Mouse (Mus musculus): ENCODE data around the gene Mgat5.

Gene Mgat5

DNA sequence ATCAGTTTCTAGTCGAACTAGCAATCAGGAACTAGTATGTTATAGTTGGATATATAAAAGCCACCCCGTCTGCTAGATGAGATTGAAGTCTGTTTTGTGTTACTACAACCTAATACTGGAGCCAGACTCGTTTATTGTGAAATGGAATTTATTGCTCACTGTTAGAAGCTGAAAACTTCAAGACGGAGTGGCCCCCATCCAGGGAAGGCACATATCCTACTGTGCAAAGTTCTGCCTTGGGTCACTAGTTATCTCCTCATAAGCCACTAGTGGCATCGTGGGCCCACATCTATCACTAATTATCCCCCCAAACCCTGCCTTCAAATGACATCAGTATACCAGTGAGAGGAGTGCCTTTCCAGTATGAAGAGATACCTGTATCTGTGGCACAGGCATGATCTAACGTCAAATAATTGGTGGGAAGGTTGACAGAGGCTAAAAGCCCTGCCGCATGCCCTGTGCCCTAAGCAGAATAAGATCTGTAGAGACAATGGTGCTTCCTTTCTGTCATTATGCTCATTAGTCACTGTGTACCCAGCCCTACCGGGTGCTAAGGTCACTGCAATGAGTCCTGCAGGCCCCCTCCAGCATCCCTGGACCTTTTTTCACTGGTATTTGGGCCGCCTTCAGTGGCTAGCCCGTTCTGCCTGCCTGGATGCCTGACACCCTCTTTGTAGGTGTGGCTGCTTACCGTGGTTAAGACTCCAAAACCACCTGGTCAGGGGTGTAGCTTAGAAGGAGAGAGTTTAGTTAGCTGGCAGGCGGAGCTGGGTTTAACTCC lies 191.9 kb downstream of the Mgat5 start:
- DNase-seq = no peak

DNA sequence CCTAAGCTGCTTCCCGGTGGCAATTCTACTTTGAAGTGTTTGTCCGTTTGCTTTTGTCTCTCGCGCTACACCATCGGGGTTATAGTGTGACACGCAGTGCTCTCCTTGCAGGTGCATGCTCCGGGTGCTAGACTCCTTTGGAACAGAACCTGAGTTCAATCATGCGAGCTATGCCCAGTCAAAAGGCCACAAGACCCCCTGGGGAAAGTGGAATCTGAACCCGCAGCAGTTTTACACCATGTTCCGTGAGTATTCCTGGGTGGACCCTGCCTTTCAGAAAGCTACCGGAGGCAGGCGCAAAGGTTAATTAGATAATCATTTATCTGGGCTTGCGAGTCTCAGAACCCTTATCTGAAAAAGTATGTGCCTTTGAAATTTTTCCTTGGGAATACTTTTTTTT lies 192.6 kb downstream of the Mgat5 start:
- no peak for DNase-seq

DNA sequence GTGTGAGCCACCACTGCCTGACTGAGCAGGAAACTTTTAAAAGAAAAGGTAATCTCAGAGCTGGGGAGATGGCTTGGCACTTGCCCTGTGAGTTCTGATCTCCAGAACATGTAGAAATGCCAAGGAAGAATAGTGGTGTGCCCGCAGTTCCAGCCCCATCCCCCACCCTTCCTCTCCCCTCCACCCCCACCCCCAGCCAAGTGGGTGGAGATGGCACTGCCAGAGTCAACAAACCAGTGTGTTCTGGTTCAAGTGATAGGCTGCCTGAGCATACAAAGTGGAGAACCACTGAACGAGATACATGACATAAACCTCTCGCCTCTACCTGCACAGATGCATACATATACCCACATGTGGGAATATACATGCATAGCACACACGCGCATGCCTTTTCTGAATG lies 193.4 kb downstream of the Mgat5 start:
- DNase-seq = peak; percentile 20

DNA sequence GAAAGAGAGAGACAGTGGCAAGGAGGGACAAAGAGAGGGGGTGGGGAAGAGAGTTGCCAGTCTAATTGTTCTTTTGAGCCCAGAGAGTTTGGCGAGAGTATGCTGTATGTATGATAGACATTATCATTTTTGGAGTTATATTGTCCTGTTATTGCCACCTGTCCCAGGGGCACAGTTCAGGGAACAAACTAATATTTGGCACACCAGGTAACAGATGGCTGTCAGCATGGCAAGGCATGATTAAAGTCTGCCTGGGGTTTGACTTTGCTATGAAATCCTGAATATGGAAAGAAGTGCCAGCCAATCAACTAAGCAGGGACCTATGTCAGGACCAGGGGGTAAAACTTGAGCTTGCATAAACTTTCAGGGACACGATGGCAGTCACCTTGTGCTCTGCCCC lies 195.4 kb downstream of the Mgat5 start:
- DNase-seq = no peak

DNA sequence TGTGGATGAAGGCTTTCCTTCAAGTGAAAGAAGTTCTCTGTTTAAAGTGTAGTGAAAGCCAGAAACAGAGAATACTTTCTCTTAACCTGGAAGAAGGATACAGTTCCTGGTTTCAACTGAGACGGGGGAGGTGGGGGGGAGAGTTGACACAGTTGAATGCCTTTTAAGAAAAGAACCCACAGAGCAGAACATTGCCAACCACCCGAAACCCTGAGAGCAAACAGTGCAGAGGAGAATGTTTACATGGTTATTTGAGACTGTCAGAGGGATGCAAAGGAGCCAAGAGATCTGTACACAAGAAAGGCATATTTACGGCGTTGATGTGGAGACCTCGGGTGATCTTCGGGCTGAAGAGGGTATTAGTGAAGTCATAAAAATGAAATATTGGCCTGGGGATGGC lies 195.9 kb downstream of the Mgat5 start:
- DNase-seq = peak; percentile 11

DNA sequence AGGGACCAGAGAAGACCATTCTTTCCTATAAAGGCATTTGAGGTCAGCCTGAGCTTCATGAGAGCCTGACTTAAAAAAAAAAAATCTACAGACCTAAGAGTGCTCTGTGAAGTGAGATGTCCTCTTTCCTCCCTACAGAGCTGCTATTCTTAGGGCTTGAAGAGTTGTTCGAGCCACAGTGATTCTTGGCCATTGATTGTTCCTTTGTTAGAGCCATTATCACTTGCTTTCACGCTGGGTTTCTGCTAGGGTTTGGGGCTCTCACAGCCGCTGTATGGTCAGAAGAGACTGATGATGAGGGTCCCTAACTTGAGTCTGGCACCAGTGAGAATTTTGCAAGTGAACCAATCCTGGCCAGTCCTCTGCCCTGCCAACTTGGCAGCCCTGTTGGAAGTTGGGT lies 199.8 kb downstream of the Mgat5 start:
- no peak for DNase-seq

DNA sequence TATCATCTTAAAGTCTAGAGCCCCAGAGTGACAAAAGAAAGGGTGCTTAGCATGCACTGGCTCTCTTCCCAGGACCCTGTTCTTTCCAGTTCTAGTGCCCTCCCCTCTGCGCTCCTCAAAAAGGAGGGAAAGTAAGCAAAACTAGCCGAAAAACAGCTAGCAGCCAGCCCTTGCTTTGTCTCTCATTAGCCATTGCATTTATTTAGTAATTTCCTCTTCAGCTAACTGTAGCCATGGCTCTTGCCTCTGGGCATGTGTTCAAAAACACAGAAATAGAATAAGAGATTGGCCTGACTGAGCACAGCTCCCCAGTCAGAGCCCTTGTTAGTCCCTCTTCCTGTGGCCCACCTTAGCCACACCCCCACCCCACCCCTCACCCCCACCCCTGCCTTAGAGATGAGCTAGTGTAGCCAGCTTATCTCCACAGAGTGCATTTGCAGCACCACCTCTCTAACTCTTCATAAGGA lies 204.2 kb downstream of the Mgat5 start:
- peak; percentile 37 for DNase-seq

DNA sequence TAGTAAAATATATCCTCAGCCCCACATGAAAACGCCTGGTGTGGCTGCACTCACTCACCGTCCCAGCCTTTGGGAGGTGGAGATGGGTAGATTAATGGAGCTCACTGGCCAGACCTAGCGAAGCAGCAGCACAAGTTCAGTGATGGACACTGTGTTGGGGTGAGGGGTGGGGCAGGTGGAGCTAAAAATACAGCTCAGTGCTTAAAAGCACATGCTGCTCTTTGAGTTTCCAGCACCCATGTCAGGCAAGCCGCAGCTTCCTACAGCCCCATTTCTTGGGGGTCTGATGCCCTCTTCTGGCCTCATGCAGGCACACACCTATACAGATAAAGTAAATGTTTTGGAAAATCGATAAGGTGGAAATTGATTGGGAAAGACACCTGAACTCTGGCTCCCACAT lies 204.7 kb downstream of the Mgat5 start:
- DNase-seq = peak; percentile 26

DNA sequence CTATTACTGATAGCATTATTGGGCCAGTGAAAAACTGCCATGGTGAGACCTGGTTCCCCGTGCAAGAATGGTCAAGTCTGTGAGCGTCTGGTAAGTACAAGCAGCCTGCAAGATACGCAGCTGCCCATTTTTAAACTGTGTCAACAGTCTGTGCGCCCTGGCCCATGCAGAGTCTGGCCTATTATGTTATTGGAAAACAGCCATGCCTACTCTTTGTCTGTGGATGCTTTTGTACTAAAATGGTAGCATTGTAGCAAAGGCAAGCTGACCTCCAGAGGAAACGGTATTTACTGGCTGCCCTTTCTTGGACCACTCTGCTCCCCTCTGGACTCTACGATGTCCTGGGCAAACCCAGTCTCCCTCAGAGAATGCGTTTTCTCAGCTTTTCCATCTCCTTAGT lies 209.7 kb downstream of the Mgat5 start:
- no peak for DNase-seq

DNA sequence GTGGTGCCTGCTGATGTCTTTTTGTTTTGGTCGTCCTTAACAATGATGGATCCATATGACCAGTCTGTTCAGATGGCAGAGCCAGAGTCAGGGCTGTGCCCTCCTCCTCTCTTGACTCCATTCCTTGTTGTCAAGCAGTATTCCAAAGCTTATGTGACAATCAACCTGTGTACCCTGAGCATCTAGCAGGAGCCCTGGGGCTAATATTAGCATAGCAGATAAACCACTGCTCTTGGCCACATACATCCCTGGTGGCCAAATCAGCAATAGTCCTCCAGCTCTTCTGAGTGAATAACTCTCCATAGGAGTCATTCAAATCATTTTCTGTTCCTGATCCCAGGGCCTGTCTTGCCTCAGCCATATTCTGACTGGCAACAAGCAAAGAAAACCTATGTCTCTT lies 211.1 kb downstream of the Mgat5 start:
- DNase-seq = no peak

DNA sequence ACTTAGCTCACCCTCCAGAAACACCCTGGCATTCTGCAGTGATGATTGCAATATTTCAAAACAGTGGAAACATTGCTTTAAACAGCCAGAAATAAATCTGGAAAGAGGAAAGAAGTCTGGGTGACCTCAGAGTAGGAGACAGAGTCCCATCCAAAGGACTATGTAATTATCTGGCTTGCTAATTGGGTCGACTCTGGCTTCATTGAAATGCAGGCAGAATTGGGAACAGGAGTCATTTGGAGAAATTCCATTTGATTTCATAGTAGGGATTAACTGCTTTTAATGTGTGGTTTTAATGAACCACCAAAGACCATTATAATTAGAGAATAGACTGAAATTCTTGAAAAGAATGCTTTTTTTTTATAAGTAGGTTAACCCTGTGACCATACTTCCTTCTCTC lies 212.2 kb downstream of the Mgat5 start:
- no peak for DNase-seq

DNA sequence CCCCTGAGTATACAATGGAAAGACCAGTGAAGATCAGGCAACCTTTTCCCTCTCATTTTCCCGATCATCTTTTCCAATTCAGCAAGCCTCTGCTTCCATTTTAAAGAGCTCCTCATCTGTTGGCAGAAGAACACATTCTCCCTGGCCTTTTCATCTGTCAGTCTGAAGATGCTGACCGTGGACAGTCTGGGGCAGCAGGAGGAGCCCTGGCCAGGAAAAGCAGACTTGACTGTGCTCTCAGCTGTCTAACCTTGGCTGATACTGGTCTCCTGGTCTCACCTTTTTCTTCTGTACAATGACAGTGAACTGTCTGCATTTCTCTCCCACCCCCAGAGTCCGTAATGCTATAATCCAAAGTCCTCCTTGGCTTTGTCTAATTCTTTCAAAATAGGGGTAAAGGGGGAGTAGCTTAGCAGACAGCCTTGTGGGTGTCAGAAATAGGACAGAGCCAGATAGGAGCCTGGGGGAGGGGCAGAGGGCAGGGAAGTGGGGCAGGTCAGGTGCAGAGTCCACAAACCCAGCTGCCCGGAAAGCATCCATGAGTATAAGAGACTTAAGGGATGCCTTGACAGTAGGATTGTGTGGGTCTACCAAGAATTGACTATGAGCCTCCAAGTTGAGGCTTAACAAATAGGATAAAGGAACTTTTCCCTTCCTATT lies 214.2 kb downstream of the Mgat5 start:
- no peak for DNase-seq

DNA sequence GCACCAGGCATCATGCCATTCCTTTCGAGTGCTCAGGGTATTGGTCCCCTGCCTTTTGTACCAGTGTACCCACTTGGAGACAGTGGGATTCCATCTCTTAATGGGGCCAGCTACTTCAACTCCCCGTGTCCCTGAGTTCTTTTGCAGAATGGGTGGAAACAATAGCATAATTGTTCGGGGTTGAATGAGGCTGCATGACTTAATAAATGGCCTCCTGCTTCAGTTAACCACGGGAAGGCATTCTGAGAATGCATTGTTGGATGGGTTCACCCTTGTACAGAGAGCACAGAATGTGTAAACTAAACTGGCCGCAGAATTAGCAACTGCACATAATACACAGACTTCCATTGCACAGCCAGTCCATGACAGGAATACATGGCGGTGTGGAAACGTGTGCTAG lies 214.8 kb downstream of the Mgat5 start:
- DNase-seq = no peak

DNA sequence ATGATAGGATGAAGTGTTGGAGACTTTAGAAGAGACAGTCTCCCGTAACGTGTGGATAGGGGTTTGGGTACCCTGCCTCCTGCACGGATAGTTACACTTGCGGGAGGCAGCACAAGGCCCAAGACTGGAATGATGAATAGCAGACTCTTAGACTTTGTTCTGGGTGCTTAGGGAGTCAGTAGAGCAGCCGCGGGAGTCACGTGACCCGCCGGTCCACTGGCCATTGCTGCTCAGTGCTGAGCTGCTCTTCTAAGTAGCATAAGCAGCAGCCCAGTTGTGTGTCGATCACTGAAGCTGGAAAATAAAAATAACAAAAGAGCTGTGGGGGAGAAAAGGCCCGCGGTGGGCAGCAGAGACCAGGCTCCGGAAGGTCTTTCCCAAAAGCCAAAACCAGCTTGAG lies 215.6 kb downstream of the Mgat5 start:
- DNase-seq = no peak

DNA sequence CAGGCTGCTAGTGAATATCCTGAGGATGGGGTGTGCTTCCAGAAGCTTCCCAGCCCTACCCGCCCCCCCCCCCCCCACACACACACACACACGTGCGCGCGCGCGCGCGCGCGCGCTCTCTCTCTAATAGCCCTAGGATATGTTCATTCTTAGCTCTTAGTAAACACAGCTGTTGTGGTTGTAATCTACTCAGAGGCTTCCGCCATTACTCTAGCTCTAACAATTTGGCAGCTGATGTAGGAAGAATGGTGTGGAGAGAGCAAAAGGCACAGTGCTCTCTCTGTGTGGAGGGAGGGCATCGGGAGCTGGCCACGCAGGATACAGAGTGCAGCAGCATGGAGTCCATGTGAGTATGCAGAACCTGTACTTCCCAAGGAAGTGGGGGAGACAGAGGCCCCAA lies 216.0 kb downstream of the Mgat5 start:
- DNase-seq = no peak

DNA sequence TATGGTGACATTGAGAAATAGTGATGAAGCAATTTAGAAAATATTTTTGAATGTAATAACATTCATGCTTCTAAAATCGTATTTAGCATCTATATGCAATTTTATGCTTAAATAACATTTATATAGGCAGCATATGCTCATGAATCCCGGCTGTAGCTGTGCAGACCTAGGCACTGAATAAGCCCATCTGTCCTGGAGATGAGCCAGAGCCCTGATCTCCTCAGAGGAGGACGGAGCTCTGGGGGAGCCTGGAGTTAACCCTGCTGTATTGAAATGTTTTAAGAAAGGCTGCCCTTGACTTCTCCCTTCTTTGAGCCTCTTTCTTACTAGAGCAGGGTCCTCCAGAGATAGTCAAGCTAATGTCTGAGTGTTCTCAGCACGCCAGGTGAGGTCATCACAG lies 217.8 kb downstream of the Mgat5 start:
- no peak for DNase-seq

DNA sequence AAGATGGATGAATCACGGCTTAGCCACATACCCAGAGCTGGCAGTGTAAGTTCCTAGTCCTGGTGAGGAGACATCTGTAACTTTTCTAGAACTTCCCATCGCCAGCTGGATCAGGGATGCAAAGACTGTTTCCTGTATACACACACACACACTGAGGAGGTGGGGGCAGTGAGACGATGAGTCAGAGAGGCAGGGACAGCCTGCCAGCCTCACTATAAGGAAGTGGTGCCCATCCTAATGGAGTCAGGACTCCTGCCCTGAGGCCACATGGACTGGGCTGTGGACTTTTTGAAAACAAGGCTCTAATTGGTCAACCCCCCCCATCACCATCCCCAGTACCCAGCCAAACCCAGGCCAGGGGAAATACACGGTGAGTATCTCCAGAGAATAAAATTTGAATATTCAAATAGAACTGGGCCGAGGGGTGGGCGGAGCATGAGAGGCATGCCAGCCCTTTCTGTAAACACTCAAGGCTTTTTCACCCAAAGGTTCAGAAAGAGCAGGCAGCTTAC lies 220.3 kb downstream of the Mgat5 start:
- DNase-seq = peak; percentile 58

DNA sequence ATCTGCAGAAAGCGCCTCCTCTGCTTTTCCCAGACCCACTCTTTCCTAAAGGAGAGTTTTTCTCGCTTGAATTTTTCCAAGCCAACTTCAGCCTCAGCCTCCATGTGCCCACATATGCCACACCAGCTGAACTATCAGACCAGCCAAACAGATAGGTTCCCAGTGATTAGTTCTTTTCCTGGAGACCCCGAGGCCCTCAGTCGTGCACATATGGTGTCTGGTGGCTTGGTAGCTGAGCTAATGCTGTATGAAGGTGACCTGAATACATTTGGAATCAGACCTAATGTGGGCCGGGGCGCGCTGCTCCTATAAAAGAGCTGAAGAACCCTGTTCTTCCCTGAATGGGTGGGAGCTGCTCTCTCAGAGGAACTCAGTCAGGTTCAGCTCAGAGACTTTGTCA lies 225.5 kb downstream of the Mgat5 start:
- DNase-seq = no peak

DNA sequence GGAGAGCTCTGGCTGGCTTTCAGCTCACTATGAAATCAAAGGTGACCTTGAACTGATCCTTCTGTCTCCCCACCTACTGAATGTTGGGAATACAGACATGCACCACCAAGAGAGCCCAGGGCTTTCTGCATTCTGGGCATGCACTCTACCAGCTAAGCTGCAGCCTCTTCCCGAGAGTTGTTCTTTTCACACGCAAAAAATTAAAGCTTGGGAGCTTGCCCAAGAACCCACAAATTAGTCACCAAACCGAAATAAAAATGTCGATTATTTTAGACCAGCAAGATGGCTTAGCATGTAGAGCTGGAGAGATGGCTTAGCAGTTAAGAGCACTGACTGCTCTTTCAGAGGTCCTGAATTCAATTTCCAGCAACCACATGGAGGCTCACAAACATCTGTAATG lies 230.0 kb downstream of the Mgat5 start:
- DNase-seq = no peak

DNA sequence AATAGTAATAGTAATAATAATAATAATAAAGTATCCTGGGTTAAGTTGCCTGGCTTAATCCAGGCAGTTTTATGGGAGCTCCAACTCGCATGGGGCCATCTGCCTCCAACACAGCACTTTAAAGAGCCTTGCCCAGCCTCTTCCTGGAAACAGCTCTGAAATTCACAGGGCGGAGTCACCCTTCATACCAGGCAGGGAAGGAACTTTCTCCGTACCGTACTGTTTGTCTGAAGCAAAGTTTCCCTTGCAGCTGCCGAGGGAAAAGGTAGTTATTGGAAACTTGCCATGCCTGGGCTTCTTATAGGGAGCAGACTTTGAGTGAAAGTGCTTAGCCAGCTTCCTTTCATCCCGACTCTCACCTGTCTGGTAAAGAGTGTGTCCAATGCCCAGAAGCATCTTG lies 232.3 kb downstream of the Mgat5 start:
- DNase-seq = peak; percentile 44

DNA sequence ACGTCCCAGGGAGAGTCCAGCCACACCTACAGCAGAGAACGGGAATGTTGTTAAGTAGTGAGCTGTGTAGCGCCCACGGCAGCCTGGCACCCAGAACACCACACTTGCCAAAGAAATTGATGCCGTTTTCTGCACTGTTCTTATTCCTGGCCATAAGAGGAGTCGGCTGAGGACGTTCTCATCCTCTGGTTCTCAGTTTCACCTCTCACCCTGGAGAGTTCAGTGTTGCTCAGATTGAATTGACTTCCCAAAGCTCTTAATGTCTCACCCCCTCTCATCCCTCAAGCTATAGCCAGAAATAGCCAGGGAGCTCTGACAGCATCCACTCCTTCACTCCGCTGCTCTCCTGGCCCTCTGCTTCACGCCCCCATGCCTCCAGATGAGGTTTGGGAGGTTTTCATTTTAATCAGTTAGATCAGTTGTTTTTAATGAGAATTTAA lies 234.7 kb downstream of the Mgat5 start:
- DNase-seq = no peak

DNA sequence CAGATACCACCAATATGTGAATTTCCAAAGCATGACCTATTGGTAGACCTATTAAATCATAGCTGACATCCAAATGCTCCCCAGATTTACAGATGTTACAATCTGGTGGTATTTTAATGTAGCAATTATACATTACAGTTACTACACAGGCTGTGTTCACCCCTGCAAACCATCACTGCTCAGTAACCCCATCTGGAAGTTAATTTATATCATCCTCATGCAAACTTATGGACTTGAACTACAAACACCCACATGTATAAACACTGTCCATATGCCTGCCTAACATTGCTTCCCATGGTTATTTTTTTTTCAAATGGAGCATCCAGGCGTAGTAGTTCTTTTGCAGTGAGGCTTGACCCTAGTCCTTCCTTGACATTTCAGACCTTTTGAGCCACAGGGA lies 236.2 kb downstream of the Mgat5 start:
- DNase-seq = no peak

DNA sequence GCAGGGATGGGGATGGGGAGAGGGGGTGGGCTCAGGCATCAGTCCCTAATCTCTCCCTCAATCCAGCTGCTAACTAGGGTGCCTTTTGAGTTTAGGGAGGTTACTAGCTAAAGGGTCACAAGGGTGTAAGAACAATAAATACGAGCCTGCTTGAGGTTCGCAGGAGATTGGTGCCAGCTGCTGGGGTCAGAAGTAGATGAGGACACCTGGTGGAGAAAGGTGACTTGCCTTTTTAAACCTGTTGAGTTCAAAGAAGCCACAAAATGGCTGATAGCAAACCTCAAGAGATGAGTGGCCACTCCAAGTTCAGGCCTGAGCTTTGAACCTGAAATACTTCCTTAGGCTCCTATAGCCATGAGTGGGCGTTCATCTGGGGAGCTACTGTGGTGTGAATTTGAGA lies 236.9 kb downstream of the Mgat5 start:
- peak; percentile 24 for DNase-seq
